Mouse (Mus musculus) lung, postnatal 0 days (tissue): ENCODE data around the gene Asic2. TPM values are rescaled to one million over a fixed set of nuclear protein-coding genes. Genes with fewer than 3 reads are reported as not detected.
A peak's percentile ranks its signal among the peaks of the same experiment; 100 is the strongest.

ENCODE experiments used
- ATAC-seq: fragments of 200-750 bp; cut with Nextera tagmentation; 2 replicates; pipeline ENCODE4 v1.8.0; 2017; ENCODE audit warnings: moderate library complexity
- DNase-seq: peaks from one replicate; pipeline ENCODE4 v3.0.0-alpha.2; 2016; ENCODE audit warnings: low spot score
- H3K27ac ChIP-seq: fragments of 300-500 bp; sonication (generic); 2 replicates; pipeline ENCODE4 v1.5.1; 2014; ENCODE audit warnings: antibody characterized with exemption, mild to moderate bottlenecking, low read length, mixed read lengths
- H3K27me3 ChIP-seq: fragments of 300-500 bp; sonication (generic); replicated peaks from 2 replicates; pipeline ENCODE4 v1.6.1; 2014; ENCODE audit warnings: low read length, mixed read lengths; ENCODE audit not compliant: insufficient read depth
- H3K36me3 ChIP-seq: fragments of 300-500 bp; sonication (generic); 2 replicates; pipeline ENCODE4 v1.6.1; 2014; ENCODE audit warnings: low read length, mixed read lengths; ENCODE audit not compliant: insufficient read depth
- H3K4me1 ChIP-seq: fragments of 300-500 bp; sonication (generic); 2 replicates; pipeline ENCODE4 v1.6.1; 2014; ENCODE audit warnings: antibody characterized with exemption, low read depth, low read length, mixed read lengths; ENCODE audit not compliant: insufficient read depth
- H3K4me2 ChIP-seq: fragments of 300-500 bp; sonication (generic); replicated peaks from 2 replicates; pipeline ENCODE4 v1.6.1; 2014; ENCODE audit warnings: low read depth, mild to moderate bottlenecking, low read length, moderate library complexity, mixed read lengths
- H3K4me3 ChIP-seq: fragments of 300-500 bp; sonication (generic); 2 replicates; pipeline ENCODE4 v1.5.1; 2014; ENCODE audit warnings: low read depth, low read length
- H3K9ac ChIP-seq: fragments of 300-500 bp; sonication (generic); replicated peaks from 2 replicates; pipeline ENCODE4 v1.6.1; 2014; ENCODE audit warnings: low read depth, mild to moderate bottlenecking
- H3K9me3 ChIP-seq: fragments of 300-500 bp; sonication (generic); 2 replicates; pipeline ENCODE4 v1.6.1; 2016; ENCODE audit warnings: low read length, mixed read lengths
- CTCF ChIP-seq: IDR thresholded peaks from 2 replicates; pipeline ENCODE4 v1.5.1; 2016; ENCODE audit warnings: antibody characterized with exemption, mild to moderate bottlenecking
- EP300 ChIP-seq: IDR thresholded peaks from 2 replicates; pipeline ENCODE4 v1.6.1; 2016; ENCODE audit warnings: antibody characterized with exemption, mild to moderate bottlenecking, control low read depth
- WGBS: fragments of 180-500 bp; shearing (Covaris S2); extraction: QIAGEN DNeasy Blood & Tissue Kit; methylation state at CpG from one replicate; pipeline ENCODE4 v1.1.7; 2014; 5-methylcytosine and 5-hydroxymethylcytosine counted together
- polyA plus RNA-seq: library from polyadenylated mRNA; unstranded; fragments of >200 nt; fragmentation: Nextera tagmentation; extraction: Ambion mirVana; gene quantifications from 2 replicates; pipeline ENCODE4 v1.2.1, GENCODE M21; 2015

The Asic2 gene
- polyA plus RNA-seq, 1 experiment from 2014 or later = 0.06 TPM

GRCm38 (mm10) chr11:81769691-81770260, 198.5 kb downstream of the Asic2 start:
- no peak for TF ChIP-seq EP300
- TF ChIP-seq CTCF = peak; percentile 39; the same call in 1 of the 2 replicates
- WGBS = 52% methylated on average over 5 of the region's 5 CpGs
- DNase-seq = no peak
- Histone ChIP-seq H3K4me3 (no peak overlapping the region), H3K27me3 (no peaks in the 10 kb centered on the region), H3K9ac (no peak overlapping the region), H3K4me1 (no peaks in the 10 kb centered on the region), H3K27ac (no peak overlapping the region), H3K36me3 (no peaks in the 10 kb centered on the region), H3K9me3 (no peaks in the 10 kb centered on the region), H3K4me2 (no peak overlapping the region)
- peak; percentile 30; the same call in 1 of the 2 replicates for ATAC-seq

- Histone ChIP-seq H3K36me3 (no peaks in the 10 kb centered on the region), H3K9me3 (no peaks in the 10 kb centered on the region), H3K27me3 (no peaks in the 10 kb centered on the region), H3K4me2 (no peak overlapping the region), H3K27ac (no peak overlapping the region), H3K4me1 (no peaks in the 10 kb centered on the region), H3K4me3 (no peak overlapping the region), H3K9ac (no peak overlapping the region)
- DNase-seq (no peak), ATAC-seq (no peak)
- WGBS = 83% methylated on average over 2 of the region's 2 CpGs
- TF ChIP-seq EP300 (no peak), CTCF (no peak)
These were observed 200.0 kb downstream of the Asic2 start for GRCm38 (mm10) chr11:81768305-81768704.

DNA sequence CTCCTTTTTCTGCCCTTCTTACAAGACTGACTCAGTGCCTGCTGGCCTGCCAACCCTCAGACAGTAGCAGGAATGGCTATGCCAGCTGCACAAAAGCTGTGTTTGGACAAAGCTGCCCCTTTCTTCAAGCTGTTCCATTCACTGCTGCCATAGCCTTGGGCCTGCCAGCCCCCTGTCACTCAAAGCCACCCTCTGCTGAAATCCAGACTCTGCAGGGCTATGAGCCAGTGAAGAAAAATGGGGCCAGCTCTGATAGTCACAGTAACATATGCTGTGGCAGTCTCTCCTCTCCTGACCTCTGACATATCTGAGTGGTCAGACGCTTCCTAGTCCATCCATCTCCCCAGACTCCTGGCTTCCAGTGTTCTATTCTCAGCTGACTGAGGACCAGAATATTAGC, 200.5 kb downstream of the Asic2 start:
- 36% methylated on average over 1 of the region's 1 CpGs for WGBS
- TF ChIP-seq CTCF (no peak), EP300 (no peak)
- Histone ChIP-seq H3K27ac (no peak overlapping the region), H3K27me3 (no peaks in the 10 kb centered on the region), H3K4me2 (no peak overlapping the region), H3K4me3 (no peak overlapping the region), H3K9ac (no peak overlapping the region), H3K36me3 (no peaks in the 10 kb centered on the region), H3K4me1 (no peaks in the 10 kb centered on the region), H3K9me3 (no peaks in the 10 kb centered on the region)
- DNase-seq (no peak), ATAC-seq (no peak)

DNA sequence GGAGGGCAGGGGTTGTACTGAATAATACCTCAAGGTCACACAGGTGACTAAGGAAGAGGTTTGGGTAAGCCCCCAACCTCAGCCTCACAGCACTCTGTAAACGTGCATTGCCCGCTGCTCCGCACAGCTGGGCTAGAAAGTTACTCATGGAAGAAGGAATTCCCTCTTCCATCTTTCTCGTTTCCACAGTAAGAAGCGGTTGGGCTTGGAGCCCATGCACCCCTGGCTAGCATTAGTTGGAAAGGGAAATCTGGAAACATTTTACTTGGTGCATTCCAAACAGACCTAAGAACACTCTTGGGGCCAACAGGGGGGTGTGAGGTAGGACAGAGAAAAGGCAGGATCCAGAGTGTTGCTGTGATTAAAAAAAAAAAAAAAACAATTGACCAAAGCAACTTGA, 203.0 kb downstream of the Asic2 start:
- no peak for TF ChIP-seq EP300
- TF ChIP-seq CTCF = no peak
- Histone ChIP-seq H3K4me1 (no peaks in the 10 kb centered on the region), H3K27me3 (no peaks in the 10 kb centered on the region), H3K4me2 (no peak overlapping the region), H3K27ac (no peak overlapping the region), H3K9ac (no peak overlapping the region), H3K4me3 (no peak overlapping the region), H3K36me3 (no peaks in the 10 kb centered on the region), H3K9me3 (no peaks in the 10 kb centered on the region)
- no peak for ATAC-seq
- no peak for DNase-seq
- WGBS = 66% methylated on average over 5 of the region's 5 CpGs

- H3K9ac ChIP-seq = no peak overlapping the region
- no peak overlapping the region for H3K4me2 ChIP-seq
- no peak overlapping the region for H3K27ac ChIP-seq
- ATAC-seq = no peak
- no peak overlapping the region for H3K4me3 ChIP-seq
- H3K27me3 ChIP-seq = no peaks in the 10 kb centered on the region
- TF ChIP-seq EP300 (no peak), CTCF (0 out of 2 replicates have a peak, but pooled peaks have one; percentile 11)
- 32% methylated on average over 3 of the region's 3 CpGs for WGBS
- H3K4me1 ChIP-seq = no peaks in the 10 kb centered on the region
- no peaks in the 10 kb centered on the region for H3K36me3 ChIP-seq
- peak; percentile 8 for DNase-seq
- H3K9me3 ChIP-seq = no peaks in the 10 kb centered on the region
These were observed 203.5 kb downstream of the Asic2 start for GRCm38 (mm10) chr11:81764778-81765177.

GRCm38 (mm10) chr11:81757221-81757620, 211.0 kb downstream of the Asic2 start:
- no peak for DNase-seq
- H3K4me1 ChIP-seq = no peaks in the 10 kb centered on the region
- ATAC-seq = no peak
- 82% methylated on average over 4 of the region's 4 CpGs for WGBS
- H3K27me3 ChIP-seq = no peaks in the 10 kb centered on the region
- no peaks in the 10 kb centered on the region for H3K36me3 ChIP-seq
- no peak overlapping the region for H3K9ac ChIP-seq
- H3K9me3 ChIP-seq = no peaks in the 10 kb centered on the region
- no peak for TF ChIP-seq CTCF
- TF ChIP-seq EP300 = no peak
- no peak overlapping the region for H3K27ac ChIP-seq
- no peak overlapping the region for H3K4me3 ChIP-seq
- no peak overlapping the region for H3K4me2 ChIP-seq

- H3K4me2 ChIP-seq = no peak overlapping the region
- 84% methylated on average over 5 of the region's 5 CpGs for WGBS
- no peak overlapping the region for H3K4me3 ChIP-seq
- no peaks in the 10 kb centered on the region for H3K27me3 ChIP-seq
- TF ChIP-seq CTCF (no peak), EP300 (no peak)
- H3K9me3 ChIP-seq = no peaks in the 10 kb centered on the region
- H3K4me1 ChIP-seq = no peaks in the 10 kb centered on the region
- no peak overlapping the region for H3K9ac ChIP-seq
- no peak for DNase-seq
- H3K36me3 ChIP-seq = no peaks in the 10 kb centered on the region
- no peak overlapping the region for H3K27ac ChIP-seq
- ATAC-seq = no peak
These were observed 217.4 kb downstream of the Asic2 start for GRCm38 (mm10) chr11:81750876-81751275.
